Mouse (Mus musculus): ENCODE data around the gene L1td1. TPM values are rescaled to one million over a fixed set of nuclear protein-coding genes. Genes with fewer than 3 reads are reported as not detected.
"Not testable (repeated sequence)": the region's sequence is repeated elsewhere in the genome, so short reads cannot be mapped to it uniquely, and the experiment has no call there.

Gene L1td1
- polyA plus RNA-seq, 1 experiment, result not detected

DNA sequence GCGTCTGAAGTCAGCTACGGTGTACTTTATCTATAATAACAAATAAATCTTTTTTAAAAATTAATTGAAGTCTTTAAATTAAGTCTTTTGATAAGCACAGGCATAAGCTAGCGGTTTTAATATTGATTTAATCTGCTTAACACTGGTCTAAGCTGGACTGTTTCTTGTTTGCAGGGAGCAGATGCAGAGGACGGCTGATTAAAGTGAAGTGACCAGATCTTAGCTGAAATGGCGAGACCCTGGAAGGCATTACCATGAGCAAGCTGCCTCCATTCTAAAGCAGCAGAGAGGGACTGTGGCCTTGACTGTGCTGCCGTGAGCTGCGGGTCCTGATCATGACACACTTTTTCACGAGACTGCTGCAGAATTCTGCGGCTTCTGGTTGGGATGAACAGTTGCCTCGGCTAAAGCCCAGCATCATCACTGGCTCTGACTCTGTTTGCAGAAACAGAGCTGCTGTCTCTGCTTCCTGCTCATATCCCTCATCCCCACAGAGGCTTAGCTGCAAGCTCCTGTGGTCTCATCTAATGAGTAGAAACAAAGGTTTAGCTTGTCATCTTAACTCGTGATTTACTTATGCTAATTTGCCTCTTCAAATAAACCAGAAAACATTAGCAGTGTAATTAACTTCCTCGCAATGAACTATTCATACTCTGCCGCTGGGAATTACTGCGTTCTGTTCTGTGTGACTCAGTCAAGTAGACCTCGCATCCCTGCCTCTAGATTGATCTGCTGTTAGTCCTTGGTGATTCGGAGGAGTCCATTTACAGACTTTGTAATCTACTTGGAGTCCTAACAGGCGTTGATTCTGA, 8.6 kb upstream of the L1td1 start:
- no peak for TF ChIP-seq POLR2A (IDR thresholded peaks at IDR 0.05; ENCODE audit: control insufficient read depth, extremely low read depth, insufficient read depth, low read length, poor library complexity)
- no peak for TF ChIP-seq CTCF (IDR thresholded peaks at IDR 0.05; ENCODE audit: borderline replicate concordance, control insufficient read depth, extremely low read depth, insufficient read depth, low read length, poor library complexity)
- H3K27ac ChIP-seq (ENCODE audit: control insufficient read depth, insufficient read depth, low read length), result no peak overlapping the region
- H3K4me3 ChIP-seq (ENCODE audit: control insufficient read depth, insufficient read depth, low read length), result no peak overlapping the region
- no peaks in the 10 kb centered on the region for H3K36me3 ChIP-seq (ENCODE audit: control insufficient read depth, insufficient read depth, low read length)
- no peaks in the 10 kb centered on the region for H3K27me3 ChIP-seq (ENCODE audit: control insufficient read depth, insufficient read depth, low read length)
- 94% methylated on average over 17 of the region's 17 CpGs for WGBS
- no peak for DNase-seq
- H3K4me1 ChIP-seq (replicated peaks; ENCODE audit: control insufficient read depth, insufficient read depth, low read length), result no peaks in the 10 kb centered on the region

DNA sequence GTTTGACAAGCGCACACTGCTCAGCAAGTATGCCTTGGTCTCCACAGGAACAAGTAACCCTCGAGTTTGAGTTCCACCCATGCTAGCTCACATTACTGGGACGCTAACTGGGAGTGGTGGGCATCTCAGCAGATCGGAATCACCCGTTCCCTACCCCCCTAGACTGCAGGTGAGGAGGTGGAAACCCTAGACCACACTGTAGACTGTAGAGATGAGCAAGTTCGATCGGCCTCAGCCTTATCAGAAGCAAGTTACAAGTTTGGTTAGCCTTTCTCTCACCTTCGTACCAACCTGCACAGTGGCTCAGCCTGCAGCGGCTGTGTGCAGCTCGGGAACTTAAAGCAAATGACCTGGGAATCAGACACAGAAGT, 8.0 kb upstream of the L1td1 start:
- 93% methylated on average over 10 of the region's 10 CpGs for WGBS
- no peaks in the 10 kb centered on the region for H3K27me3 ChIP-seq (ENCODE audit: control insufficient read depth, insufficient read depth, low read length)
- TF ChIP-seq POLR2A (IDR thresholded peaks at IDR 0.05; ENCODE audit: control insufficient read depth, extremely low read depth, insufficient read depth, low read length, poor library complexity) (no peak), CTCF (IDR thresholded peaks at IDR 0.05; ENCODE audit: borderline replicate concordance, control insufficient read depth, extremely low read depth, insufficient read depth, low read length, poor library complexity) (no peak)
- DNase-seq, result no peak
- H3K4me1 ChIP-seq (replicated peaks; ENCODE audit: control insufficient read depth, insufficient read depth, low read length), result no peaks in the 10 kb centered on the region
- no peaks in the 10 kb centered on the region for H3K36me3 ChIP-seq (ENCODE audit: control insufficient read depth, insufficient read depth, low read length)
- H3K4me3 ChIP-seq (ENCODE audit: control insufficient read depth, insufficient read depth, low read length), result no peak overlapping the region
- H3K27ac ChIP-seq (ENCODE audit: control insufficient read depth, insufficient read depth, low read length), result no peak overlapping the region

DNA sequence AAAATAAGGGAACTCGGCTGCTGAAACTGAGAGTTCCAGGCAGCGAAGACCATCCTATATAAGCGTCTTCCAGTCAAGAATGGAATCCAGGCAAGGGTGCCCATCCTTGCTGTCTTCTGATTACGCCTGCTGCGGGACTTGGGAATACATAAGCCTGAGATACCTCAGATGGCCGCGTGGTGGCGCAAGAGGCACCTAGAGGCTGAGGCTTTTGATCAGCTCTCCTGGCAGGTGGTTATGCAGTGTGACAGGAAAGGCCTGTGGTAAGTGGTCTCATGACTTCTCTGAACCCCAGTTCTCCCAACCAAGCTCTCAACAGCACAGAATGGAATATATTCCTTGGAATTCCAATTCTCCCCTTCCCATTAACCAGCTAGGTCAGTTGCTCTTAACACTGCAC, 4.1 kb upstream of the L1td1 start:
- peaks cover 4% of the 10 kb centered on the region; the same call in 1 of the 2 replicates for H3K27me3 ChIP-seq (ENCODE audit: control insufficient read depth, insufficient read depth, low read length)
- peak; percentile 72 for DNase-seq
- H3K4me3 ChIP-seq (ENCODE audit: control insufficient read depth, insufficient read depth, low read length), result no peak overlapping the region
- WGBS, result 24% methylated on average over 8 of the region's 8 CpGs
- TF ChIP-seq POLR2A (IDR thresholded peaks at IDR 0.05; ENCODE audit: control insufficient read depth, extremely low read depth, insufficient read depth, low read length, poor library complexity) (no peak), CTCF (IDR thresholded peaks at IDR 0.05; ENCODE audit: borderline replicate concordance, control insufficient read depth, extremely low read depth, insufficient read depth, low read length, poor library complexity) (peak; percentile 88; the same call in 1 of the 2 replicates)
- no peaks in the 10 kb centered on the region for H3K36me3 ChIP-seq (ENCODE audit: control insufficient read depth, insufficient read depth, low read length)
- H3K27ac ChIP-seq (ENCODE audit: control insufficient read depth, insufficient read depth, low read length), result no peak overlapping the region
- no peaks in the 10 kb centered on the region for H3K4me1 ChIP-seq (replicated peaks; ENCODE audit: control insufficient read depth, insufficient read depth, low read length)

DNA sequence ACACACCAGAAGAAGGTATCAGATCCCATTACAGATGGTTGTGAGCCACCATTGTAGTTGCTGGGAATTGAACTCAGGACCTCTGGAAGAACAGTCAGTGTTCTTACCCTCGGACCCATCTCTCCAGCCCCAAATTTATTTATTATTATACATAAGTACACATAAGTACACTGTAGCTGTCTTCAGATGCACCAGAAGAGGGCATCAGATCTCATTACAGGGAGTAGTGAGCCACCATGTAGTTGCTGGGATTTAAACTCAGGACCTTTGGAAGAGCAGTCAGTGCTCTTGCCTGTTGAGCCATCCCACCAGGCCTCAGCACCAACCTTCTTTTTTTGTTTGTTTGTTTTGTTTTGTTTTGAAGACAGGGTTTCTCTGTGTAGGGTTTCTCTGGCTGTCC, 1.9 kb upstream of the L1td1 start:
- not testable (repeated sequence) for DNase-seq; H3K27ac ChIP-seq (ENCODE audit: control insufficient read depth, insufficient read depth, low read length); H3K36me3 ChIP-seq (ENCODE audit: control insufficient read depth, insufficient read depth, low read length); H3K27me3 ChIP-seq (ENCODE audit: control insufficient read depth, insufficient read depth, low read length); H3K4me1 ChIP-seq (replicated peaks; ENCODE audit: control insufficient read depth, insufficient read depth, low read length); H3K4me3 ChIP-seq (ENCODE audit: control insufficient read depth, insufficient read depth, low read length)
- whole genome bisulfite sequencing, result 78% methylated on average over 1 of the region's 1 CpGs

DNA sequence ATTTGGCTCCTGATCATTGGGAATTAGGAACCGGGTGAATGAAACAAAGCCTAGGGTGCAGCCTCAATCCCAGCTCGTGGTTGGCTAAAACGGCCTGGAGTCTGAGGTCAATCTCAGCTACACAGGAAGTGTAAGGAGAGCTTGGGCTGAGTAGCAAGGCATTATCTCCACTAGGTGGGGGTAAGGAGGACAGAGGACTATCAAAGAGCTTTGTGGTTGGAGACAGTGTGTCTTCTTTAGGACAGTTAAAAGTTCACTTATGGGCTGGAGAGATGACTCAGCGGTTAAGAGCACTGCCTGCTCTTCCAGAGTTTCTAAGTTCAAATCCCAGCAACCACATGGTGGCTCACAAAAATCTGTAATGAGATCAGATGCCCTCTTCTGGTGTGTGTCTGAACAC, 1.1 kb upstream of the L1td1 start:
- no peak for TF ChIP-seq POLR2A (IDR thresholded peaks at IDR 0.05; ENCODE audit: control insufficient read depth, extremely low read depth, insufficient read depth, low read length, poor library complexity)
- no peak for TF ChIP-seq CTCF (IDR thresholded peaks at IDR 0.05; ENCODE audit: borderline replicate concordance, control insufficient read depth, extremely low read depth, insufficient read depth, low read length, poor library complexity)
- DNase-seq, result no peak
- H3K27ac ChIP-seq (ENCODE audit: control insufficient read depth, insufficient read depth, low read length), result no peak overlapping the region
- no peak overlapping the region for H3K4me3 ChIP-seq (ENCODE audit: control insufficient read depth, insufficient read depth, low read length)
- H3K36me3 ChIP-seq (ENCODE audit: control insufficient read depth, insufficient read depth, low read length), result no peaks in the 10 kb centered on the region
- H3K4me1 ChIP-seq (replicated peaks; ENCODE audit: control insufficient read depth, insufficient read depth, low read length), result no peaks in the 10 kb centered on the region
- H3K27me3 ChIP-seq (ENCODE audit: control insufficient read depth, insufficient read depth, low read length), result peaks cover 9% of the 10 kb centered on the region; the same call in 1 of the 2 replicates
- whole genome bisulfite sequencing, result 29% methylated on average over 4 of the region's 4 CpGs

DNA sequence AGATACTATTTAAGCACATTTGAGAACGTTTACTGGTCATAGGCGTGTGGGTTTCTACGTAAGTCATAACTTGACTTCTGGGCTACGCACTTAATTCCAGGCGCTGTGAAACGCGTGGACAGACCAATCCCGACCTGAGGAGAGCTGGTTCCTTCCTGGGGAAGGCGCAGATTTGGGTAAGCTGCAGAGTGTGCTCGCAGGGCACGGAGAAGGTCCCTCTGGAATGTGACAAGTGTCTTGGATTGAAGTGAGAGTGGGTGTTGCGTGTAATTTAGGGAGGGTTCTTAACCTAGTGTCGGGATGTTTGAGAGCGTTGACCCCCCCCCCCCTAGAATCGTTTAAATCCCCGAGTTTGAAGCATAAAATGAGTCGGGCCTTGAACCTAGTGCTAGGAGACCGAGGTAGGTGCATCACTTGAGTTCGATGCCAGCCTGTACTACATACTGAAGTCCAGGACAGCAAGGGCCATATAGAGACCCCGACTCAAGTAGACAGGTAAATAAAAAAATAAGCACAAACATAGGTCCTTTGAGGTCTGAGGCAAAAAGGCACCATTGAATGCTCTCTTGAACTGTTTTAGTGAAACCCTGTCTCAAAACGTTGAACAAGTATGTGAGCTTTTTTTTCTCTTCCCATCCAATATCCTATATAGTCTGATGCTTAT, 893 bp downstream of the L1td1 start:
- no peaks in the 10 kb centered on the region for H3K36me3 ChIP-seq (ENCODE audit: control insufficient read depth, insufficient read depth, low read length)
- H3K4me3 ChIP-seq (ENCODE audit: control insufficient read depth, insufficient read depth, low read length), result no peak overlapping the region
- H3K27ac ChIP-seq (ENCODE audit: control insufficient read depth, insufficient read depth, low read length), result no peak overlapping the region
- DNase-seq, result no peak
- WGBS, result 11% methylated on average over 21 of the region's 21 CpGs
- TF ChIP-seq POLR2A (IDR thresholded peaks at IDR 0.05; ENCODE audit: control insufficient read depth, extremely low read depth, insufficient read depth, low read length, poor library complexity) (no peak), CTCF (IDR thresholded peaks at IDR 0.05; ENCODE audit: borderline replicate concordance, control insufficient read depth, extremely low read depth, insufficient read depth, low read length, poor library complexity) (no peak)
- H3K27me3 ChIP-seq (ENCODE audit: control insufficient read depth, insufficient read depth, low read length), result peaks cover 9% of the 10 kb centered on the region; the same call in 1 of the 2 replicates
- H3K4me1 ChIP-seq (replicated peaks; ENCODE audit: control insufficient read depth, insufficient read depth, low read length), result no peaks in the 10 kb centered on the region
